Mouse (Mus musculus): ENCODE measurements around the gene Parp8. TPM values are rescaled to one million over a fixed set of nuclear protein-coding genes. Genes with fewer than 3 reads are reported as not detected.

Parp8 gene
- polyA plus RNA-seq, 1 experiment from 2014 or later, result 19.7 TPM

GRCm38 (mm10) chr13:117024127-117024915 is 1.0 kb downstream of the Parp8 start:
- Histone ChIP-seq H3K27me3 (ENCODE audit: control insufficient read depth, insufficient read depth, low read length) (no peaks in the 10 kb centered on the region), H3K9ac (ENCODE audit: low read depth, low read length) (peak overlapping the region; percentile 85), H3K9me3 (ENCODE audit: control insufficient read depth, low read length) (no peaks in the 10 kb centered on the region), H3K4me1 (ENCODE audit: control insufficient read depth, insufficient read depth, low read length) (peaks cover 6% of the 10 kb centered on the region), H3K4me3 (ENCODE audit: low read length) (peak overlapping the region; percentile 74), H3K4me2 (replicated peaks; ENCODE audit: low read depth, low read length) (peak overlapping the region; percentile 84), H3K36me3 (ENCODE audit: control insufficient read depth, insufficient read depth, low read length) (no peaks in the 10 kb centered on the region), H3K27ac (ENCODE audit: low read depth, low read length) (peak overlapping the region; percentile 88)
- peak; percentile 86 for ATAC-seq (ENCODE audit: low FRiP score, low TSS enrichment)
- under 1% methylated on average over 44 of the region's 64 CpGs for WGBS

GRCm38 (mm10) chr13:117023346-117024050 is 1.8 kb downstream of the Parp8 start:
- Histone ChIP-seq H3K27ac (ENCODE audit: low read depth, low read length) (0 out of 2 replicates have a peak overlapping the region, but pooled peaks have one; percentile 88), H3K9ac (ENCODE audit: low read depth, low read length) (peak overlapping the region; percentile 85), H3K27me3 (ENCODE audit: control insufficient read depth, insufficient read depth, low read length) (no peaks in the 10 kb centered on the region), H3K36me3 (ENCODE audit: control insufficient read depth, insufficient read depth, low read length) (no peaks in the 10 kb centered on the region), H3K4me1 (ENCODE audit: control insufficient read depth, insufficient read depth, low read length) (peaks cover 6% of the 10 kb centered on the region), H3K4me3 (ENCODE audit: low read length) (peak overlapping the region; percentile 74), H3K9me3 (ENCODE audit: control insufficient read depth, low read length) (no peaks in the 10 kb centered on the region), H3K4me2 (replicated peaks; ENCODE audit: low read depth, low read length) (peak overlapping the region; percentile 84)
- WGBS, result 9% methylated on average over 12 of the region's 12 CpGs
- ATAC-seq (ENCODE audit: low FRiP score, low TSS enrichment), result no peak

- no peak for ATAC-seq (ENCODE audit: low FRiP score, low TSS enrichment)
- Histone ChIP-seq H3K4me2 (replicated peaks; ENCODE audit: low read depth, low read length) (no peak overlapping the region), H3K27ac (ENCODE audit: low read depth, low read length) (no peak overlapping the region), H3K4me3 (ENCODE audit: low read length) (no peak overlapping the region), H3K4me1 (ENCODE audit: control insufficient read depth, insufficient read depth, low read length) (peaks cover 6% of the 10 kb centered on the region), H3K9ac (ENCODE audit: low read depth, low read length) (no peak overlapping the region), H3K9me3 (ENCODE audit: control insufficient read depth, low read length) (no peaks in the 10 kb centered on the region), H3K36me3 (ENCODE audit: control insufficient read depth, insufficient read depth, low read length) (no peaks in the 10 kb centered on the region), H3K27me3 (ENCODE audit: control insufficient read depth, insufficient read depth, low read length) (no peaks in the 10 kb centered on the region)
- 56% methylated on average over 6 of the region's 6 CpGs for WGBS
Observed at GRCm38 (mm10) chr13:117020631-117021030, 4.7 kb downstream of the Parp8 start.

GRCm38 (mm10) chr13:117018676-117019075 is 6.7 kb downstream of the Parp8 start:
- Histone ChIP-seq H3K9me3 (ENCODE audit: control insufficient read depth, low read length) (no peaks in the 10 kb centered on the region), H3K27ac (ENCODE audit: low read depth, low read length) (no peak overlapping the region), H3K36me3 (ENCODE audit: control insufficient read depth, insufficient read depth, low read length) (no peaks in the 10 kb centered on the region), H3K27me3 (ENCODE audit: control insufficient read depth, insufficient read depth, low read length) (no peaks in the 10 kb centered on the region), H3K4me2 (replicated peaks; ENCODE audit: low read depth, low read length) (no peak overlapping the region), H3K4me3 (ENCODE audit: low read length) (no peak overlapping the region), H3K4me1 (ENCODE audit: control insufficient read depth, insufficient read depth, low read length) (peaks cover 6% of the 10 kb centered on the region), H3K9ac (ENCODE audit: low read depth, low read length) (no peak overlapping the region)
- 92% methylated on average over 6 of the region's 6 CpGs for WGBS
- ATAC-seq (ENCODE audit: low FRiP score, low TSS enrichment), result no peak

- Histone ChIP-seq H3K9ac (ENCODE audit: low read depth, low read length) (no peak overlapping the region), H3K4me2 (replicated peaks; ENCODE audit: low read depth, low read length) (no peak overlapping the region), H3K9me3 (ENCODE audit: control insufficient read depth, low read length) (peaks cover 3% of the 10 kb centered on the region; the same call in 1 of the 2 replicates)
Observed at GRCm38 (mm10) chr13:117013516-117013915, 11.8 kb downstream of the Parp8 start.

GRCm38 (mm10) chr13:117012031-117012430 is 13.3 kb downstream of the Parp8 start:
- H3K36me3 ChIP-seq (ENCODE audit: control insufficient read depth, insufficient read depth, low read length), result no peaks in the 10 kb centered on the region
- WGBS, result 95% methylated on average over 9 of the region's 9 CpGs

More at GRCm38 (mm10) chr13:117013516-117013915, 11.8 kb downstream of the Parp8 start:
- Histone ChIP-seq H3K4me1 (ENCODE audit: control insufficient read depth, insufficient read depth, low read length) (no peaks in the 10 kb centered on the region), H3K27ac (ENCODE audit: low read depth, low read length) (no peak overlapping the region), H3K4me3 (ENCODE audit: low read length) (no peak overlapping the region), H3K36me3 (ENCODE audit: control insufficient read depth, insufficient read depth, low read length) (no peaks in the 10 kb centered on the region), H3K27me3 (ENCODE audit: control insufficient read depth, insufficient read depth, low read length) (no peaks in the 10 kb centered on the region)
- ATAC-seq (ENCODE audit: low FRiP score, low TSS enrichment), result no peak
- 90% methylated on average over 2 of the region's 2 CpGs for WGBS

GRCm38 (mm10) chr13:117010143-117010542 is 15.2 kb downstream of the Parp8 start:
- ATAC-seq (ENCODE audit: low FRiP score, low TSS enrichment), result no peak
- Histone ChIP-seq H3K9me3 (ENCODE audit: control insufficient read depth, low read length) (peaks cover 3% of the 10 kb centered on the region; the same call in 1 of the 2 replicates), H3K27me3 (ENCODE audit: control insufficient read depth, insufficient read depth, low read length) (no peaks in the 10 kb centered on the region), H3K4me3 (ENCODE audit: low read length) (no peak overlapping the region), H3K36me3 (ENCODE audit: control insufficient read depth, insufficient read depth, low read length) (no peaks in the 10 kb centered on the region), H3K9ac (ENCODE audit: low read depth, low read length) (no peak overlapping the region), H3K4me1 (ENCODE audit: control insufficient read depth, insufficient read depth, low read length) (peaks cover 3% of the 10 kb centered on the region; the same call in 1 of the 2 replicates), H3K27ac (ENCODE audit: low read depth, low read length) (no peak overlapping the region), H3K4me2 (replicated peaks; ENCODE audit: low read depth, low read length) (no peak overlapping the region)
- WGBS, result 61% methylated on average over 8 of the region's 8 CpGs

More at GRCm38 (mm10) chr13:117012031-117012430, 13.3 kb downstream of the Parp8 start:
- H3K4me3 ChIP-seq (ENCODE audit: low read length), result no peak overlapping the region
- no peak overlapping the region for H3K27ac ChIP-seq (ENCODE audit: low read depth, low read length)
- H3K9me3 ChIP-seq (ENCODE audit: control insufficient read depth, low read length), result peaks cover 3% of the 10 kb centered on the region; the same call in 1 of the 2 replicates
- no peak overlapping the region for H3K4me2 ChIP-seq (replicated peaks; ENCODE audit: low read depth, low read length)
- no peaks in the 10 kb centered on the region for H3K27me3 ChIP-seq (ENCODE audit: control insufficient read depth, insufficient read depth, low read length)
- ATAC-seq (ENCODE audit: low FRiP score, low TSS enrichment), result no peak
- no peaks in the 10 kb centered on the region for H3K4me1 ChIP-seq (ENCODE audit: control insufficient read depth, insufficient read depth, low read length)
- H3K9ac ChIP-seq (ENCODE audit: low read depth, low read length), result no peak overlapping the region

GRCm38 (mm10) chr13:117008021-117009015 is 17.0 kb downstream of the Parp8 start:
- no peak overlapping the region for H3K27ac ChIP-seq (ENCODE audit: low read depth, low read length)
- H3K4me1 ChIP-seq (ENCODE audit: control insufficient read depth, insufficient read depth, low read length), result peaks cover 3% of the 10 kb centered on the region; the same call in 1 of the 2 replicates
- no peak overlapping the region for H3K4me2 ChIP-seq (replicated peaks; ENCODE audit: low read depth, low read length)
- H3K27me3 ChIP-seq (ENCODE audit: control insufficient read depth, insufficient read depth, low read length), result no peaks in the 10 kb centered on the region
- no peak for ATAC-seq (ENCODE audit: low FRiP score, low TSS enrichment)
- 89% methylated on average over 9 of the region's 9 CpGs for WGBS
- H3K9me3 ChIP-seq (ENCODE audit: control insufficient read depth, low read length), result peaks cover 3% of the 10 kb centered on the region; the same call in 1 of the 2 replicates
- H3K9ac ChIP-seq (ENCODE audit: low read depth, low read length), result no peak overlapping the region
- no peak overlapping the region for H3K4me3 ChIP-seq (ENCODE audit: low read length)
- H3K36me3 ChIP-seq (ENCODE audit: control insufficient read depth, insufficient read depth, low read length), result no peaks in the 10 kb centered on the region
